Mouse (Mus musculus): ENCODE data around the gene C1s2. TPM values are rescaled to one million over a fixed set of nuclear protein-coding genes. Genes with fewer than 3 reads are reported as not detected.
"Not testable (repeated sequence)": the region's sequence is repeated elsewhere in the genome, so short reads cannot be mapped to it uniquely, and the experiment has no call there.

C1s2 gene
- not detected in 2 replicates for polyA plus RNA-seq (2011; ENCODE audit: insufficient read depth, insufficient read length, low replicate concordance, missing spikeins)

GRCm38 (mm10) chr6:124635985-124636384, at the start of gene C1s2:
Gene C1s2 (minus strand): TSS chr6:124636085.
- H3K4me1 ChIP-seq (ENCODE audit: control insufficient read depth, insufficient read depth, low read length); H3K27ac ChIP-seq (ENCODE audit: control insufficient read depth, insufficient read depth, low read depth, low read length, poor library complexity); H3K4me3 ChIP-seq (replicated peaks; ENCODE audit: control insufficient read depth, low read depth, low read length): not testable (repeated sequence)
- WGBS, result 87% methylated on average over 2 of the region's 2 CpGs

GRCm38 (mm10) chr6:124683591-124684417, 47.9 kb upstream of the C1s2 start:
- no peak overlapping the region for H3K4me3 ChIP-seq (replicated peaks; ENCODE audit: control insufficient read depth, low read depth, low read length)
- TF ChIP-seq POLR2A (IDR thresholded peaks at IDR 0.05; ENCODE audit: borderline replicate concordance, control insufficient read depth, low read depth, low read length) (no peak), CTCF (IDR thresholded peaks at IDR 0.05; ENCODE audit: control insufficient read depth, insufficient read depth, low read length) (no peak)
- peaks cover 1% of the 10 kb centered on the region; the same call in 1 of the 2 replicates for H3K4me1 ChIP-seq (ENCODE audit: control insufficient read depth, insufficient read depth, low read length)
- no peak overlapping the region for H3K27ac ChIP-seq (ENCODE audit: control insufficient read depth, insufficient read depth, low read depth, low read length, poor library complexity)
- 45% methylated on average over 14 of the region's 14 CpGs for WGBS

GRCm38 (mm10) chr6:124682291-124682690, 46.4 kb upstream of the C1s2 start:
- not testable (repeated sequence) for H3K4me1 ChIP-seq (ENCODE audit: control insufficient read depth, insufficient read depth, low read length); H3K4me3 ChIP-seq (replicated peaks; ENCODE audit: control insufficient read depth, low read depth, low read length); H3K27ac ChIP-seq (ENCODE audit: control insufficient read depth, insufficient read depth, low read depth, low read length, poor library complexity)
- 49% methylated on average over 6 of the region's 6 CpGs for WGBS

- TF ChIP-seq POLR2A (IDR thresholded peaks at IDR 0.05; ENCODE audit: borderline replicate concordance, control insufficient read depth, low read depth, low read length), result no peak
- Histone ChIP-seq H3K4me3 (replicated peaks; ENCODE audit: control insufficient read depth, low read depth, low read length) (no peak overlapping the region), H3K27ac (ENCODE audit: control insufficient read depth, insufficient read depth, low read depth, low read length, poor library complexity) (no peak overlapping the region), H3K4me1 (ENCODE audit: control insufficient read depth, insufficient read depth, low read length) (no peaks in the 10 kb centered on the region; the same call in 1 of the 2 replicates)
- WGBS, result 92% methylated on average over 3 of the region's 3 CpGs
These were observed 43.6 kb upstream of the C1s2 start for GRCm38 (mm10) chr6:124679486-124679885.

GRCm38 (mm10) chr6:124678769-124679168, 42.9 kb upstream of the C1s2 start:
- 92% methylated on average over 7 of the region's 7 CpGs for whole genome bisulfite sequencing
- Histone ChIP-seq H3K4me3 (replicated peaks; ENCODE audit: control insufficient read depth, low read depth, low read length) (no peak overlapping the region), H3K4me1 (ENCODE audit: control insufficient read depth, insufficient read depth, low read length) (no peaks in the 10 kb centered on the region; the same call in 1 of the 2 replicates), H3K27ac (ENCODE audit: control insufficient read depth, insufficient read depth, low read depth, low read length, poor library complexity) (no peak overlapping the region)
- no peak for TF ChIP-seq POLR2A (IDR thresholded peaks at IDR 0.05; ENCODE audit: borderline replicate concordance, control insufficient read depth, low read depth, low read length)
- TF ChIP-seq CTCF (IDR thresholded peaks at IDR 0.05; ENCODE audit: control insufficient read depth, insufficient read depth, low read length), result no peak

GRCm38 (mm10) chr6:124676171-124676570, 40.3 kb upstream of the C1s2 start:
- Histone ChIP-seq H3K4me1 (ENCODE audit: control insufficient read depth, insufficient read depth, low read length) (no peaks in the 10 kb centered on the region), H3K27ac (ENCODE audit: control insufficient read depth, insufficient read depth, low read depth, low read length, poor library complexity) (no peak overlapping the region), H3K4me3 (replicated peaks; ENCODE audit: control insufficient read depth, low read depth, low read length) (no peak overlapping the region)
- TF ChIP-seq CTCF (IDR thresholded peaks at IDR 0.05; ENCODE audit: control insufficient read depth, insufficient read depth, low read length), result no peak
- no peak for TF ChIP-seq POLR2A (IDR thresholded peaks at IDR 0.05; ENCODE audit: borderline replicate concordance, control insufficient read depth, low read depth, low read length)
- 82% methylated on average over 6 of the region's 6 CpGs for WGBS

- H3K4me3 ChIP-seq (replicated peaks; ENCODE audit: control insufficient read depth, low read depth, low read length), result no peak overlapping the region
- TF ChIP-seq CTCF (IDR thresholded peaks at IDR 0.05; ENCODE audit: control insufficient read depth, insufficient read depth, low read length), result no peak
- TF ChIP-seq POLR2A (IDR thresholded peaks at IDR 0.05; ENCODE audit: borderline replicate concordance, control insufficient read depth, low read depth, low read length), result no peak
- WGBS, result 93% methylated on average over 7 of the region's 7 CpGs
- no peak overlapping the region for H3K27ac ChIP-seq (ENCODE audit: control insufficient read depth, insufficient read depth, low read depth, low read length, poor library complexity)
- H3K4me1 ChIP-seq (ENCODE audit: control insufficient read depth, insufficient read depth, low read length), result no peaks in the 10 kb centered on the region; the same call in 1 of the 2 replicates
These were observed 38.7 kb upstream of the C1s2 start for GRCm38 (mm10) chr6:124674591-124674990.

- Histone ChIP-seq H3K27ac (ENCODE audit: control insufficient read depth, insufficient read depth, low read depth, low read length, poor library complexity) (no peak overlapping the region), H3K4me1 (ENCODE audit: control insufficient read depth, insufficient read depth, low read length) (peaks cover 1% of the 10 kb centered on the region; the same call in 1 of the 2 replicates), H3K4me3 (replicated peaks; ENCODE audit: control insufficient read depth, low read depth, low read length) (no peak overlapping the region)
- TF ChIP-seq POLR2A (IDR thresholded peaks at IDR 0.05; ENCODE audit: borderline replicate concordance, control insufficient read depth, low read depth, low read length), result no peak
- TF ChIP-seq CTCF (IDR thresholded peaks at IDR 0.05; ENCODE audit: control insufficient read depth, insufficient read depth, low read length), result no peak
- WGBS, result 93% methylated on average over 9 of the region's 9 CpGs
These were observed 37.7 kb upstream of the C1s2 start for GRCm38 (mm10) chr6:124673619-124674018.

GRCm38 (mm10) chr6:124672100-124672499, 36.2 kb upstream of the C1s2 start:
- TF ChIP-seq POLR2A (IDR thresholded peaks at IDR 0.05; ENCODE audit: borderline replicate concordance, control insufficient read depth, low read depth, low read length) (no peak), CTCF (IDR thresholded peaks at IDR 0.05; ENCODE audit: control insufficient read depth, insufficient read depth, low read length) (no peak)
- WGBS, result 52% methylated on average over 6 of the region's 6 CpGs
- H3K4me1 ChIP-seq (ENCODE audit: control insufficient read depth, insufficient read depth, low read length), result peaks cover 1% of the 10 kb centered on the region; the same call in 1 of the 2 replicates
- no peak overlapping the region for H3K27ac ChIP-seq (ENCODE audit: control insufficient read depth, insufficient read depth, low read depth, low read length, poor library complexity)
- no peak overlapping the region for H3K4me3 ChIP-seq (replicated peaks; ENCODE audit: control insufficient read depth, low read depth, low read length)

Measured in bone marrow, adult 2 months (tissue).